Mouse (Mus musculus) embryo, embryonic 11.5 days (tissue): ENCODE measurements at regions not wholly inside any gene's neighbourhood (a gene's known extent, or its start where the extent isn't known, plus 50 kb on each side); places are given as distances from the start of the nearest gene placed in this dataset.

Source experiments
- DNase-seq: peaks from one replicate; pipeline ENCODE4 v3.0.0-alpha.2; 2012; ENCODE audit warnings: low read depth, low spot score

GRCm38 (mm10) chr14:101382838-101383237, 182.7 kb upstream of the Prr30 start:
- no peak for DNase-seq

GRCm38 (mm10) chr14:101381943-101382342, 181.8 kb upstream of the Prr30 start:
- no peak for DNase-seq

GRCm38 (mm10) chr14:101379663-101380006, 179.5 kb upstream of the Prr30 start:
- no peak for DNase-seq

GRCm38 (mm10) chr14:101378965-101379662, 179.0 kb upstream of the Prr30 start:
- DNase-seq = peak; percentile 67

GRCm38 (mm10) chr14:101378545-101378944, 178.4 kb upstream of the Prr30 start:
- DNase-seq = no peak

GRCm38 (mm10) chr14:101376690-101377089, 176.6 kb upstream of the Prr30 start:
- DNase-seq = no peak

- DNase-seq = no peak
Measured at GRCm38 (mm10) chr14:101375833-101376232, 175.7 kb upstream of the Prr30 start.

- no peak for DNase-seq
Measured at GRCm38 (mm10) chr14:101373864-101374263, 173.7 kb upstream of the Prr30 start.

GRCm38 (mm10) chr14:101359860-101360259, 159.7 kb upstream of the Prr30 start:
- no peak for DNase-seq

- no peak for DNase-seq
Measured at GRCm38 (mm10) chr14:101353009-101353378, 152.9 kb upstream of the Prr30 start.

- DNase-seq = peak; percentile 38
Measured at GRCm38 (mm10) chr14:101352046-101353008, 152.2 kb upstream of the Prr30 start.

GRCm38 (mm10) chr14:101340331-101340730, 140.2 kb upstream of the Prr30 start:
- no peak for DNase-seq

GRCm38 (mm10) chr14:101332015-101332414, 131.9 kb upstream of the Prr30 start:
- no peak for DNase-seq

GRCm38 (mm10) chr14:101327421-101327820, 127.3 kb upstream of the Prr30 start:
- DNase-seq = no peak

- DNase-seq = peak; percentile 3
Measured at GRCm38 (mm10) chr14:101326477-101326941, 126.4 kb upstream of the Prr30 start.

- DNase-seq = no peak
Measured at GRCm38 (mm10) chr14:101323361-101323760, 123.2 kb upstream of the Prr30 start.

GRCm38 (mm10) chr14:101307920-101308319, 107.8 kb upstream of the Prr30 start:
- DNase-seq = no peak

- DNase-seq = peak; percentile 23
Measured at GRCm38 (mm10) chr14:101304487-101305032, 104.4 kb upstream of the Prr30 start.

- DNase-seq = no peak
Measured at GRCm38 (mm10) chr14:101297841-101298240, 97.7 kb upstream of the Prr30 start.

- peak; percentile 45 for DNase-seq
Measured at GRCm38 (mm10) chr14:101294693-101295092, 94.6 kb upstream of the Prr30 start.

- no peak for DNase-seq
Measured at GRCm38 (mm10) chr14:101287755-101288154, 87.6 kb upstream of the Prr30 start.

GRCm38 (mm10) chr14:101269048-101269789, 69.1 kb upstream of the Prr30 start:
- DNase-seq = no peak
